Mouse (Mus musculus) adrenal gland, postnatal 25 days (tissue): ENCODE results near the gene Rad51c. TPM values are rescaled to one million over a fixed set of nuclear protein-coding genes. Genes with fewer than 3 reads are reported as not detected.

ENCODE experiments used
- DNase-seq: peaks from one replicate; pipeline ENCODE4 v3.0.0; 2021; ENCODE audit warnings: mixed read lengths
- total RNA-seq: library from RNA; stranded (reverse); gene quantifications from 2 replicates; pipeline ENCODE4 v1.2.3, GENCODE M21; 2021

Gene Rad51c
- total RNA-seq, 1 experiment from 2014 or later = 3.2 TPM

DNA sequence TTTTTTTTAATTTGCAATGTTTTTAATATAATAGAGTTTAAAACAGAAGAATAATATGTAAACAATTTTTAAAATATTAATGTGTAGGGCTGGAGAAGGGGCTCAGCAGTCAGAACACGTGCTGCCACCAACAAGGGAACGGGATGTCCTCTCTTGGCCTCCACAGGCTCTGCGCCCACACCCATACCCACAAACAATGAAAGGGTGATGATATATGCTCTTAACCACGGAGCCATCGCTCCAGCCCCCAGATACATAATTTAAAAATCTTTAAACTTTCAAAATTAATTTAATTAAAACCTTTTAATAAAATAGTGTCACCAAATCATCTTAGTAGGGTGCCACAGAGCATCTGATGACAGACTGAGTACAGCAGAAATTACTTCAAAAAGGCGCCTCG lies 37.7 kb downstream of the Rad51c start:
- no peak for DNase-seq

DNA sequence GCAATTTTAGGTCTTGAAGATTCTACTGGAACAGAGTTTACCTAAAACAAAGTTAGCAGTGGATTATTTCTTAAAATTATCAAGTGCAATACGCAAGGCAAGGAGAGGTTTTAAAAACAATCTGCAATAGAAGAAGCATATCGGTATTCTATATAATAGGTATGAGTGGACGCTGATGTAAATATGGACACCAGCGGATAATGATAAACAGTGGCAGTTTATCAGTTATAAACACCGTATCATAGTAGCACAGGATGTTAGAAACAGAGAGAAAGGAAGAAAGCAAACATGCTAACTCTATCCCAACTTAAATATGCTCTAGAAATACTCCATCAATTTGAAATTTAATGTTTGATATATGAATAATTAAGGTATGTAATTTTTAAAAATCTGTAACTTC lies 39.6 kb downstream of the Rad51c start:
- no peak for DNase-seq

GRCm38 (mm10) chr11:87359262-87359612 lies 45.5 kb downstream of the Rad51c start:
- DNase-seq = no peak

DNA sequence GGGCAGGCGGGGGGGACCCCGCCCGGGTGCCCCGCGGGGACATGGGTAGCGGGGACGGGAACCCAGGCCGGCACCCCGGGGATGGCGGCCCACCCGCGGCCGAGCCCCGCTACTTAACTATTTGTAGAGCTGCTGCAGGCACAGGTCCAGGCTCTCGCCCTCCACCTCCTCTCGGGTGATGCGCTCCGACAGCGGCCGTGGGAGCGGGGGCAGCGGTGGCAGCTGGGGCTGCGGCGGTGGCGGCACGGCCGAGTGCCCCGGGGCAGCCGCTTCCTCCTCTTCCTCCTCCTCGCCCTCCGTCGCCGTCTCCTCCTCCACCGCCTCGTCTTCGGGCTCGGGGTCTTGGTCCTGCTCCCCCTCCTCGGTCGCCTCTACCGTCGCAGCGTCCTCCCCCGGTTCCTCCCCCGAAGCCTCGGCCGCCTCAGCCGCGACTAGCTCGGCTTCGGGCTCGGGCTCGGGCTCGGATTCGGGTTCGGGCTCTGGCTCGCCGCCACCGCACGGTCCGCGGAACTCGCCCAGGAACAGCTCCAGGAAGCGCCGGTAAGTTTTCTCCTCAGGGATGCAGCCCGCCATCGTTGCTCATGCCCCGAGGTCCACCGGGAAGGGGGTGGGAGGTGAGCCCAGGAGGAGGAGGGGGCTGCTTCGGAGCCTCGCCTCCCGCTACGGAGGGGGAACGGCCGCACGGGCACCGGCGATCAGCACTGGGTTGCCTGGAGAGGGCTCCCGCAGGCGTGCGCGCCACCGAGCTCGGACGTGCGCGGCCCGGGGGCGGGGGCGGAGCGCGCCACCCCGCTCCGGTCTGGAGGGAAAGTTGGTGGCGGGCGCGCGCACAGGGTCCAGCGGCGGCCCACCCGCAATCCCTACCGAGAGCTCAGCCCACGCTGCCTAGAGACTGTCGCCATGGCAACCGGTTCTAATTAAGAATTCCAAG lies 46.2 kb downstream of the Rad51c start, which contains the start of gene Ppm1e:
TSS of gene Ppm1e (minus strand) at position 693 of the 931 bp plus-strand sequence.
- peak; percentile 85 for DNase-seq

GRCm38 (mm10) chr11:87357317-87358300 lies 47.1 kb downstream of the Rad51c start:
- DNase-seq = peak; percentile 28

- DNase-seq = no peak
These were observed 49.9 kb downstream of the Rad51c start for GRCm38 (mm10) chr11:87354861-87355260.

GRCm38 (mm10) chr11:87353646-87354170 lies 51.0 kb downstream of the Rad51c start:
- DNase-seq = no peak

Other genes with a start within 250 kb of the Rad51c start
- 24.3 and 28.3 TPM in 2 replicates for gene Ppm1e, start 45.9 kb downstream of the Rad51c start, total RNA-seq
- gene Tex14, start 111 bp upstream of the Rad51c start, total RNA-seq = 0.19 and 1.1 TPM in 2 replicates
- not detected in 2 replicates for gene Gm11492, start 161.7 kb upstream of the Rad51c start, total RNA-seq
- 24.3 and 38.6 TPM in 2 replicates for gene Sept4, start 163.9 kb upstream of the Rad51c start, total RNA-seq
- 25.3 and 33.2 TPM in 2 replicates for gene Mtmr4, start 187.2 kb upstream of the Rad51c start, total RNA-seq
- 0.09 and 0.24 TPM in 2 replicates for gene Hsf5, start 212.2 kb upstream of the Rad51c start, total RNA-seq